Mouse (Mus musculus) heart, adult 2 months (tissue): ENCODE results near the gene Olig2.

Source experiments
- CTCF ChIP-seq: fragments of 200-600 bp; IDR thresholded peaks from 2 replicates; pipeline ENCODE4 v1.8.1; 2022; ENCODE audit warnings: antibody characterized with exemption, mild to moderate bottlenecking, moderate library complexity
- EP300 ChIP-seq: fragments of 200-500 bp; IDR thresholded peaks from 2 replicates; pipeline ENCODE4 v1.6.1; 2011; ENCODE audit warnings: low read depth, low read length, control low read depth; ENCODE audit not compliant: insufficient read depth
- POLR2A ChIP-seq: fragments of 200-500 bp; IDR thresholded peaks from 2 replicates; pipeline ENCODE4 v1.6.1; 2011; ENCODE audit warnings: mild to moderate bottlenecking, low read depth, low read length, control low read depth; ENCODE audit not compliant: insufficient read depth

- no peak for TF ChIP-seq POLR2A
- TF ChIP-seq EP300: no peak
- no peak for TF ChIP-seq CTCF
Measured at GRCm38 (mm10) chr16:91191663-91192237, 33.5 kb upstream of the Olig2 start.
